Mouse (Mus musculus) liver, adult 2 months (tissue): ENCODE data around the gene 3110070M22Rik. TPM values are rescaled to one million over a fixed set of nuclear protein-coding genes. Genes with fewer than 3 reads are reported as not detected.

Experiments
- DNase-seq: peaks from one replicate; pipeline ENCODE4 v3.0.0-alpha.2; 2011; ENCODE audit warnings: low read depth, low spot score; ENCODE audit errors: extremely low read depth
- H3K27ac ChIP-seq: fragments of 200-500 bp; replicated peaks from 2 replicates; pipeline ENCODE4 v1.5.1; 2012; ENCODE audit warnings: low read depth, mild to moderate bottlenecking, control low read depth, inconsistent platforms, low read length; ENCODE audit not compliant: insufficient read depth
- H3K27me3 ChIP-seq: fragments of 200-500 bp; 2 replicates; pipeline ENCODE4 v1.6.1; 2012; ENCODE audit warnings: mild to moderate bottlenecking, moderate library complexity, low read length, inconsistent platforms; ENCODE audit not compliant: control insufficient read depth, insufficient read depth
- H3K36me3 ChIP-seq: fragments of 200-500 bp; 2 replicates; pipeline ENCODE4 v1.6.1; 2012; ENCODE audit warnings: low read length, inconsistent platforms; ENCODE audit not compliant: control insufficient read depth, insufficient read depth
- H3K4me1 ChIP-seq: fragments of 200-500 bp; 2 replicates; pipeline ENCODE4 v1.6.1; 2011; ENCODE audit warnings: low read length; ENCODE audit not compliant: control insufficient read depth, insufficient read depth
- H3K4me3 ChIP-seq: fragments of 200-500 bp; 2 replicates; pipeline ENCODE4 v1.5.1; 2011; ENCODE audit warnings: low read depth, mild to moderate bottlenecking, control low read depth, low read length, moderate library complexity; ENCODE audit not compliant: insufficient read depth
- H3K79me2 ChIP-seq: fragments of 200-500 bp; 2 replicates; pipeline ENCODE4 v1.6.1; 2012; ENCODE audit warnings: inconsistent platforms, mild to moderate bottlenecking, low read length, moderate library complexity; ENCODE audit not compliant: control insufficient read depth, insufficient read depth
- H3K9ac ChIP-seq: fragments of 200-500 bp; 2 replicates; pipeline ENCODE4 v1.6.1; 2012; ENCODE audit warnings: low read depth, mild to moderate bottlenecking, control low read depth, inconsistent platforms, low read length
- CTCF ChIP-seq: fragments of 200-500 bp; IDR thresholded peaks from 2 replicates; pipeline ENCODE4 v1.5.1; 2011; ENCODE audit warnings: low read depth, low read length, control low read depth
- POLR2A ChIP-seq: fragments of 200-500 bp; IDR thresholded peaks from 2 replicates; pipeline ENCODE4 v1.6.1; 2011; ENCODE audit warnings: low read length, control low read depth; ENCODE audit not compliant: insufficient read depth; ENCODE audit errors: extremely low read depth
- WGBS: fragments of 180-500 bp; shearing (Covaris S2); methylation state at CpG from one replicate; pipeline ENCODE4 v1.1.7; 2018; 5-methylcytosine and 5-hydroxymethylcytosine counted together
- polyA plus RNA-seq: library from polyadenylated mRNA; depleted of rRNA; stranded (reverse); fragments of >200 nt; gene quantifications from 2 replicates; pipeline ENCODE4 v1.2.3, GENCODE M21; 2012
- total RNA-seq: library from RNA; depleted of rRNA; stranded (reverse); fragments of >200 nt; gene quantifications from 2 replicates; pipeline ENCODE4 v1.2.3, GENCODE M21; 2014

3110070M22Rik gene
- total and polyA plus RNA-seq, 2 experiments, result 1.1 to 1.5 TPM

DNA sequence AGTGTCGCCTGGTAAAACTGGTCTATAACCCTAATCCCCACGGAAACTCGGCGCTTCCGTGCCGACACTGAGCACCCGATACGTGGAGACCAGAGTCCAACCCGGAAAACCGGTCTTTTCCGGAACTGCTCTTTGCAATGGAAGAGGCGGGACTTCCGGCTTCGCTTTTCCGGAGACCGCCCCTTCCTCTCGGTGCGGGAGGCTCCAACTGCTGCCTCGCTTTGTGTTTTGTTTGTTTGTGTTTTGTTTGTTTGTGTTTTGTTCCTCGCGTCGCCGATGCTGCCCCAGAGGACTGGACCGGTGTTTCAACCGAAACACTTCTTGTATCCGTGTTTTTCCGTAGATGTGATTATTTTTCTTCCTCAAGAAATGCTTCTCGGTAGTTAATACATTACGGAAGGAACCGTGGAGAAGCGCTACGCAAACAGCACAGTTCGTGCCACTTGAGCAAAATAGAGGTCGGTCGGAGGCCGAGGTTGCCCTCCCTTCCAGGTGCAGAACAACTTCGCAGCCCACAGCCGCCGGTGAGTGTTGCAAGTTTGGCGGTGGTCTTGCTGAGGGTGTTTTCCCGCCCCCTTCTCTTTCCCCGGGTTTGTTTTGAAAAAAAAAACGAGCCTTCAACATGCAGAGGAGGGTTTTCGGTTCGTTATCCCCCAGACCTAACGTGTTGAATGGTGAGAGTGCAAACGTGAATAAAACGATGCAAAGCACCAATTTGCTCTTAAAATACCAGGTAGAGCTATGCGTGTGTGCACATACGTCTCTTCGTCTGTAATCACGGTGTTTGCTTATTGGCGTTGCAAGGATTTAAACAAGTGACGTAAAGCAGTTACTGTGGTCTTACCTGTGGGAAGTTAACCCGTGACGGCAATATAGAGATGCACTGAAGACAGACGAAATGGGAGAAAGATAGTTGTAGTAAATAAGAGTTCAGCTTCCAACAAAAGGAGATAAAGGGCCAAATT is 25.3 kb downstream of the 3110070M22Rik start, which contains the start of gene 4833420G17Rik:
4833420G17Rik (plus strand) TSS at position 173 of the 965 bp plus-strand sequence.
- Histone ChIP-seq H3K27me3 (no peaks in the 10 kb centered on the region), H3K4me1 (peaks cover 3% of the 10 kb centered on the region), H3K4me3 (peak within 1 kb of the TSS; percentile 87), H3K9ac (peak within 1 kb of the TSS; percentile 87), H3K79me2 (peaks cover 12% of the 10 kb centered on the region; the same call in 1 of the 2 replicates), H3K27ac (peak within 1 kb of the TSS; percentile 57), H3K36me3 (peaks cover 21% of the 10 kb centered on the region)
- WGBS, result under 1% methylated on average over 57 of the region's 57 CpGs
- peak; percentile 86 for DNase-seq
- TF ChIP-seq CTCF, result no peak
- peak; percentile 89 for TF ChIP-seq POLR2A

DNA sequence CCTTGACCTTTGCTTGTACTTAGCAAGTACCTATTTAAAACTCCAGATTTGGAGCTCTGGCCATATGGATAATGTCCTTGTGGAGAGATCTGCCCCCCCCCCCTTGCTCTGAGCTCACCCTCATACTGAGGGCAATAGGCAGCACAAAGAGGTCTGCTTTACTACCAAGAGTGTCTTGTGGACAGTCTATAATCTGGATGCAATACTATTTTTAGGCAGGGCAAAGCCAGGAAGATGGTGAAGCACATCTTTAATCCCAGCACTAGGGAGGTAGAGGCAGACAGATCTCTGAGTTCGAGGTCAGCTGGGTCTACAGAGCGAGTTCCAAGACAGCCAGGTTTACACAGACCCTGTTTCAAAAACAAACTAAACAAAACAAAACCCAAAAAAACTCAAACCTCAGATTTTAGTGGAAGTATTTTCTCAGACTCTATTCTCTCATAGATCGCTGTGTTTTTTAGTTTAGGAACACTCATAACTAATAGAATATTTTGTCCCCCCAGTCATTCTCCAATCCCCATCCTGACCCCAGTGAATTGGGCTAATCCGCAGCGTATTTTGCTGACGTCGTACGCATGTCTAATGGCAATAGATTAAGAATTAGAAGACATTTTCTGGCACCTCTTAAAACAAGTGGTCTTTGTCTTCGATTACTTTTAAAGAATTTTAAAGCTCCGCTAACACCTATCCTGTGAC is 26.1 kb downstream of the 3110070M22Rik start:
- Histone ChIP-seq H3K27ac (peak overlapping the region; percentile 57), H3K79me2 (peaks cover 12% of the 10 kb centered on the region; the same call in 1 of the 2 replicates), H3K4me3 (peak overlapping the region; percentile 87), H3K27me3 (no peaks in the 10 kb centered on the region), H3K9ac (peak overlapping the region; percentile 61), H3K36me3 (peaks cover 16% of the 10 kb centered on the region), H3K4me1 (peaks cover 3% of the 10 kb centered on the region)
- no peak for TF ChIP-seq POLR2A
- no peak for TF ChIP-seq CTCF
- DNase-seq, result no peak
- under 1% methylated on average over 10 of the region's 10 CpGs for WGBS

DNA sequence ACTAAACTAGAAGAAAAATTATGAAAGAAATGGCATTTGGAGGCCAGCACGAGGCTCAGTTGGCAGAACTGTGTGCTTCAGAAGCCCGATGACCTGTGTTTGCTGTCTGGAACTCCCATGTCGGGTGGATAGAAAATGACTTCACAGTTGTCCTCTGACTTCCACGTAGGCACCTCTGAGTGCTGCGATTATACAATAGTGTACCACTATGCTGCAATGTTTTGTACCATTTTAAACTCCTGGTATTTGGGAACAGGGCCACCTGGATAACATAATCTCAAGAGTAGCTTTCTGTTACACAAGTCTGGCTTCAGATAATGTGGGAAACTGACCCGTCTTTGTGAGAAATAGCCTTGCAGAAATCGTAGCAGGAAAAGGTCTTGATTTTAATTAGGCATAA is 31.8 kb downstream of the 3110070M22Rik start:
- H3K4me3 ChIP-seq, result no peak overlapping the region
- peak; percentile 97 for DNase-seq
- TF ChIP-seq POLR2A, result no peak
- no peak for TF ChIP-seq CTCF
- H3K27me3 ChIP-seq, result no peaks in the 10 kb centered on the region
- H3K36me3 ChIP-seq, result peaks cover 23% of the 10 kb centered on the region
- WGBS, result 33% methylated on average over 7 of the region's 7 CpGs
- H3K79me2 ChIP-seq, result no peaks in the 10 kb centered on the region
- H3K9ac ChIP-seq, result no peak overlapping the region
- H3K27ac ChIP-seq, result peak overlapping the region; percentile 97
- peaks cover 3% of the 10 kb centered on the region for H3K4me1 ChIP-seq

GRCm38 (mm10) chr13:119455082-119455481 is 33.1 kb downstream of the 3110070M22Rik start:
- no peaks in the 10 kb centered on the region for H3K79me2 ChIP-seq

DNA sequence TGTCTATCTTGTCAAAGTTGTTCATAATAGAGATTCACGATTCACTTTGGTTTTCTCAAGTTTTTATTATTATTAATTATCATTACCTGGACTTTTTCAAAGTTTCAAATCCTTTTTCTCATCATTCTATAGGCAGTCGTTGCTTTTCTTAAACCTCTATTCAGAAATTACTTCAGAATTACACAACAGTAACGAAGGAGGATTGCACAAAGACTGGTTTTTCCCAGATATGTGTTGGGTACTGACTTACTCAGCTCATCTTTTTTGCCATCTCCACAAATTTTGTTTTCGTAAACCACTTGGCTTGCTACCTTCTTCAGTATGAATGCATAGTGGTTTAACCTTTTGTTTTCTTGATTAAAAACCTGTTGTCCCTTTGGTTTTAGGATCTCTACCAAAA is 34.6 kb downstream of the 3110070M22Rik start:
- Histone ChIP-seq H3K79me2 (no peaks in the 10 kb centered on the region), H3K4me1 (peaks cover 3% of the 10 kb centered on the region; the same call in 1 of the 2 replicates), H3K9ac (no peak overlapping the region), H3K27ac (no peak overlapping the region), H3K27me3 (no peaks in the 10 kb centered on the region), H3K36me3 (peaks cover 32% of the 10 kb centered on the region), H3K4me3 (no peak overlapping the region)
- DNase-seq, result no peak
- 88% methylated on average over 4 of the region's 4 CpGs for WGBS
- TF ChIP-seq CTCF, result no peak
- no peak for TF ChIP-seq POLR2A

More at GRCm38 (mm10) chr13:119455082-119455481, 33.1 kb downstream of the 3110070M22Rik start:
- no peak for DNase-seq
- Histone ChIP-seq H3K4me3 (no peak overlapping the region), H3K36me3 (peaks cover 34% of the 10 kb centered on the region), H3K27me3 (no peaks in the 10 kb centered on the region), H3K9ac (no peak overlapping the region), H3K27ac (peak overlapping the region; percentile 74), H3K4me1 (peaks cover 3% of the 10 kb centered on the region)
- TF ChIP-seq POLR2A (no peak), CTCF (no peak)
